Mouse (Mus musculus): ENCODE data around the gene Rbm3.

The Rbm3 gene

GRCm38 (mm10) chrX:8145153-8145991 lies at the start of gene Rbm3:
Gene Rbm3 (minus strand): TSS chrX:8145880.
- peak; percentile 70 for DNase-seq (ENCODE audit: low read depth, low spot score)

GRCm38 (mm10) chrX:8193419-8193723 lies 47.7 kb upstream of the Rbm3 start, which contains the start of gene Ebp:
Gene Ebp (minus strand): TSS chrX:8193512.
- DNase-seq (ENCODE audit: low read depth, low spot score), result no peak

- peak; percentile 53 for DNase-seq (ENCODE audit: low read depth, low spot score)
These were observed 47.1 kb upstream of the Rbm3 start for GRCm38 (mm10) chrX:8192640-8193418.

- no peak for DNase-seq (ENCODE audit: low read depth, low spot score)
These were observed 46.5 kb upstream of the Rbm3 start for GRCm38 (mm10) chrX:8192126-8192639.

GRCm38 (mm10) chrX:8182871-8183540 lies 37.3 kb upstream of the Rbm3 start:
- no peak for DNase-seq (ENCODE audit: low read depth, low spot score)

- DNase-seq (ENCODE audit: low read depth, low spot score), result no peak
These were observed 34.0 kb upstream of the Rbm3 start for GRCm38 (mm10) chrX:8179646-8180045.

GRCm38 (mm10) chrX:8178871-8179270 lies 33.2 kb upstream of the Rbm3 start:
- no peak for DNase-seq (ENCODE audit: low read depth, low spot score)

- DNase-seq (ENCODE audit: low read depth, low spot score), result peak; percentile 71
These were observed 30.1 kb upstream of the Rbm3 start, which contains the start of gene Tbc1d25 for GRCm38 (mm10) chrX:8175504-8176385. Gene Tbc1d25 (minus strand): TSS chrX:8176181.

- DNase-seq (ENCODE audit: low read depth, low spot score), result no peak
These were observed 29.5 kb upstream of the Rbm3 start for GRCm38 (mm10) chrX:8175169-8175503.

GRCm38 (mm10) chrX:8167716-8168647 lies 22.3 kb upstream of the Rbm3 start:
- DNase-seq (ENCODE audit: low read depth, low spot score), result no peak

GRCm38 (mm10) chrX:8164471-8164870 lies 18.8 kb upstream of the Rbm3 start:
- DNase-seq (ENCODE audit: low read depth, low spot score), result no peak

- DNase-seq (ENCODE audit: low read depth, low spot score), result no peak
These were observed 17.4 kb upstream of the Rbm3 start for GRCm38 (mm10) chrX:8163076-8163475.

GRCm38 (mm10) chrX:8143750-8144149 lies 1.9 kb downstream of the Rbm3 start:
- no peak for DNase-seq (ENCODE audit: low read depth, low spot score)

- no peak for DNase-seq (ENCODE audit: low read depth, low spot score)
These were observed 2.7 kb downstream of the Rbm3 start for GRCm38 (mm10) chrX:8142948-8143347.

- DNase-seq (ENCODE audit: low read depth, low spot score), result no peak
These were observed 4.6 kb downstream of the Rbm3 start for GRCm38 (mm10) chrX:8141058-8141457.

- DNase-seq (ENCODE audit: low read depth, low spot score), result no peak
These were observed 5.2 kb downstream of the Rbm3 start for GRCm38 (mm10) chrX:8140446-8140845.

- DNase-seq (ENCODE audit: low read depth, low spot score), result no peak
These were observed 6.2 kb downstream of the Rbm3 start for GRCm38 (mm10) chrX:8139480-8139879.

GRCm38 (mm10) chrX:8135886-8136285 lies 9.8 kb downstream of the Rbm3 start:
- no peak for DNase-seq (ENCODE audit: low read depth, low spot score)

GRCm38 (mm10) chrX:8132017-8132976 lies 13.4 kb downstream of the Rbm3 start, which contains the start of gene Wdr13:
Gene Wdr13 (minus strand): TSS chrX:8132892.
- DNase-seq (ENCODE audit: low read depth, low spot score), result peak; percentile 54

Measured in WW6 (cell line).